Mouse (Mus musculus) frontal cortex, postnatal 14 days (tissue): ENCODE results near the gene Ubc.

ENCODE experiments used
- DNase-seq, 2 experiments: peaks; one replicate each; pipeline ENCODE4 v3.0.0; 2022; ENCODE audit warnings: low spot score in 2 of 2

Ubc gene

GRCm38 (mm10) chr5:125349391-125349790, 40.6 kb downstream of the Ubc start:
- DNase-seq: no peak

GRCm38 (mm10) chr5:125348487-125348886, 41.5 kb downstream of the Ubc start:
- no peak for DNase-seq

- no peak for DNase-seq
These were observed 41.9 kb downstream of the Ubc start for GRCm38 (mm10) chr5:125348067-125348466.

- DNase-seq: no peak
These were observed 45.7 kb downstream of the Ubc start for GRCm38 (mm10) chr5:125344296-125344695.

GRCm38 (mm10) chr5:125341459-125342090, 48.4 kb downstream of the Ubc start:
- DNase-seq: no peak

GRCm38 (mm10) chr5:125340547-125341262, 49.3 kb downstream of the Ubc start, which contains the start of gene Scarb1:
Gene Scarb1, minus strand, starts transcription at chr5:125341094.
- peak; percentile 71 to 81 for DNase-seq

- DNase-seq: peak in 1 of 2 experiments; percentile 38
These were observed 50.0 kb downstream of the Ubc start for GRCm38 (mm10) chr5:125339851-125340531.

- peak in 1 of 2 experiments; percentile 30 for DNase-seq
These were observed 50.8 kb downstream of the Ubc start for GRCm38 (mm10) chr5:125339108-125339751.

- DNase-seq: no peak
These were observed 52.5 kb downstream of the Ubc start for GRCm38 (mm10) chr5:125337526-125337925.

- DNase-seq: no peak
These were observed 53.0 kb downstream of the Ubc start for GRCm38 (mm10) chr5:125337012-125337411.
